Mouse (Mus musculus): ENCODE results near the gene Zfp710.

Zfp710 gene

DNA sequence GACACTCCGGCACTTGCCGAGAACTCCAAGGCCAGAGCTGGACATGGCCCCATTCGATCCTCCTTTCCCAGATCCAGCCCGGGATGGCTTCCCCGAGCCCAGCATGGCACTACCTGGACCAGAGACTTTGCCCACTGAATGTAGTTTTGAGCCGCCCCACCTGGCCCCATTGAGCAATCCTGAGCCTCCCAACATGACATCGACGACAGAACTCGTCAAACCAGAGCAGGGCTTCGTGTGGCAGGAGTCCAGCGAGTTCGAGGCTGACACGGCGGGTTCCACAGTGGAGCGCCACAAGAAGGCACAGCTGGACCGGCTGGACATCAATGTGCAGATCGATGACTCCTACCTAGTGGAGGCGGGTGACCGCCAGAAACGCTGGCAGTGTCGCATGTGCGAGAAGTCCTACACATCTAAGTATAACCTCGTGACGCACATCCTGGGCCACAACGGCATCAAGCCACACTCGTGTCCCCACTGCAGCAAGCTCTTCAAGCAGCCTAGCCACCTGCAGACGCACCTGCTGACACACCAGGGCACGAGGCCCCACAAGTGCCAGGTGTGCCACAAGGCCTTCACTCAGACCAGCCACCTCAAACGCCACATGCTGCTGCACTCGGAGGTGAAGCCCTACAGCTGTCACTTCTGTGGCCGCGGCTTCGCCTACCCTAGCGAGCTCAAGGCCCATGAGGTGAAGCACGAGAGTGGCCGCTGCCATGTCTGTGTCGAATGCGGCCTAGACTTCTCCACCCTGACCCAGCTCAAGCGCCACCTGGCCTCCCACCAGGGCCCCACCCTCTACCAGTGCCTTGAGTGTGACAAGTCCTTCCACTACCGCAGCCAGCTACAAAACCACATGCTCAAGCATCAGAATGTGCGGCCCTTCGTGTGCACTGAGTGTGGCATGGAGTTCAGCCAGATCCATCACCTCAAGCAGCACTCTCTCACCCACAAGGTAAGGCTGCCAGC lies 57.3 kb downstream of the Zfp710 start:
- no peak for DNase-seq

DNA sequence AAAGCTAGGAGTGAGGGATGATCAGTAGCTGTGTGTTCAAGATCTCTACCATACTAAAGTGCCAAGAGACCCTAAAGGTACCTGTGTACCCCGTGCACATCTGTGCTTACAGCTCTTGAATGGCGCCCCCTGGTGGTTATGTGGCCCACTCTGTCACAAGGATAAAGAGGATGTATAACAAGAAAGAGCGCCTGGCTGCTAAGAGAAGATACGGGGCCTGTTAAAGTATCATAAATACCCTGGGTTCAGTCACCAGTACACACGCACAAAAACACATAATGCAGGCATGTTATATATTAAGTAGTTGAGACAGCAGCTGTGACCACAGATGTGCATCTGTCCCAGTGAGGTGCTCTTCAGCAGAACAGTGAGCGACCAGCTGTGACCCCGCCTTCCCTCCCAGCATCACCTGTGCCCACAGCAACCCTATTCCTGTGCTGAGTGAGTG lies 59.9 kb downstream of the Zfp710 start:
- peak in 1 of 2 experiments; percentile 45 for DNase-seq

DNA sequence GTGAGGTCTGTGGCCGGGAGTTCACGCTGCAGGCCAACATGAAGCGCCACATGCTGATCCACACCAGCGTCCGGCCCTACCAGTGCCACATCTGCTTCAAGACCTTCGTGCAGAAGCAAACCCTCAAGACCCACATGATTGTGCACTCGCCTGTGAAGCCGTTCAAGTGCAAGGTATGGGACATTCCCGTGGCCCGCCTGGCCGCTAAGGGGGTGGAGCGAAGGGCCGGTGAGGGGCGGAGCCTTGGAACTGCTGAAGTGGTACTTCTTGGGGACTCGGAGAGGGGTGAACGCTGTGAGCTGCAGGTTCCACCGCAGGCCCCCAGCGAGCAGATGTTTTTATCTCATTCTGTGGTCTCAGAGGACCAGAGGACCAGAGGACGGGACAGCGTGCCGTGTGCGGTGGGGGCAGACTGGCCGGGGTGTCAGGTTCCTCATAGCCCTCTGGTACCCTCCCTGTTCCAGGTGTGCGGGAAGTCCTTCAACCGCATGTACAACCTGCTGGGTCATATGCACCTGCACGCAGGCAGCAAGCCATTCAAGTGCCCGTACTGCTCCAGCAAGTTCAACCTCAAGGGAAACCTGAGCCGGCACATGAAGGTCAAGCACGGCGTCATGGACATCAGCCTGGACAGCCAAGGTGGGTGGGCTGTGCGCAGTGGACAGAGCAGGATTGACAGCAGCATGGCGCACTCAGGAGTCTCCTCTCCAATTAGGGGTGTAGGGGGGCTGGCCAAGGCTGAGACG lies 61.5 kb downstream of the Zfp710 start:
- DNase-seq = no peak

DNA sequence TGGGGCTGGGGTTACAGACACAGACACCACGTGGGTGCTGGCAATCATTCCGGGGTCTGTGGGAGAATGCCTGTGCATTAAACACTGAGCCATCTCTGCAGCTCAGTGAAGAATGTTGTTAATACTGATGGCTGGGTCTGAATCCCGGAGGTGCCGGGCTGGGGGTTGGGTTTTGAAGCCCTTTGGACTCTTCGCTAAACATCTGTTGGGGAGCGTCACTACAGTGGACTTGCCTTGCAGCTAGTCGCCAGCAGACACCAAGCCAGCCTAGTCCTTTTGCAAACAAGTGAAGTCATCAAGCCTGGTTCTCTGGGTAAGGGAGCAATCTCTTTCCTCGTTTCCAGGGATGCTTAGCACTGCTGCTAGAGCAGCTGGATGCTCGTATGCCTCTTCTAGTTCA lies 63.6 kb downstream of the Zfp710 start:
- no peak for DNase-seq

DNA sequence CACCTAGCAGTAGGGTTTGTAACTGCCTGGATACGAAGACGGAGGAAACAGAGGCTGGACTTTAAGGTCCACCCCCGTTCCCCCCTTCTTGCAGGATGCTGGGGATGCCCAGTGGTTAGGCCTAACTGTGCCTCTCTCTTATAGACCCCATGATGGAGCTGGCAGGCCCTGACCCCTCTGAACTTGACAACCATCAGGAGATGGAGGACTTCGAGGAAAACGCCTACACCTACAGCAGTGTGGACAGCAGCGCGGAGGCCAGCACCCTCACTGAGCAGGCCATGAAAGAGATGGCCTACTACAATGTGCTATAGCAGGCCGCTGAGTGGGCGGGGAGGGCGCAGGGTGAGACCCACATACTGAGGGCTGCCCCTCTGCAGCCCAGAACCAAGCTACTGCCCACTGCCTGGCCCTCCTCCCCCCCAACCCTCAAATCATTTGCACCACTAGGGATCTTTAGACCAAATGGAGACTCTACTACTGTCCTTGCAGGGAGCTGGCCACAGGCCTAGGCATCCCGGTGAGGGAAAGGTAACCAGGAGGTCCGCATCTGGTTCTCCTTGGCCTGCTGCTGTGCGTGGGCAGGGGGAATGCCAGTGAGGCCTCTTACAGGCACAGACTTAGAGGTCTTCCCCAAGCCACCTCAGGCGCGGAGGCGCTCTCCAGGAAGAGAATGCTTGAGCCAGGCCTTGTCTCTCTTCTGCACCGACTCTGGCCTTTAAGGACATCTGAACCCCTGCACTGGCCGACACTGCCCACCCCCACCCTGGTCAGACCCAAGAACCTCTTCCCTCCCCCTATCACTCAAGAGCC lies 65.8 kb downstream of the Zfp710 start:
- DNase-seq = no peak

DNA sequence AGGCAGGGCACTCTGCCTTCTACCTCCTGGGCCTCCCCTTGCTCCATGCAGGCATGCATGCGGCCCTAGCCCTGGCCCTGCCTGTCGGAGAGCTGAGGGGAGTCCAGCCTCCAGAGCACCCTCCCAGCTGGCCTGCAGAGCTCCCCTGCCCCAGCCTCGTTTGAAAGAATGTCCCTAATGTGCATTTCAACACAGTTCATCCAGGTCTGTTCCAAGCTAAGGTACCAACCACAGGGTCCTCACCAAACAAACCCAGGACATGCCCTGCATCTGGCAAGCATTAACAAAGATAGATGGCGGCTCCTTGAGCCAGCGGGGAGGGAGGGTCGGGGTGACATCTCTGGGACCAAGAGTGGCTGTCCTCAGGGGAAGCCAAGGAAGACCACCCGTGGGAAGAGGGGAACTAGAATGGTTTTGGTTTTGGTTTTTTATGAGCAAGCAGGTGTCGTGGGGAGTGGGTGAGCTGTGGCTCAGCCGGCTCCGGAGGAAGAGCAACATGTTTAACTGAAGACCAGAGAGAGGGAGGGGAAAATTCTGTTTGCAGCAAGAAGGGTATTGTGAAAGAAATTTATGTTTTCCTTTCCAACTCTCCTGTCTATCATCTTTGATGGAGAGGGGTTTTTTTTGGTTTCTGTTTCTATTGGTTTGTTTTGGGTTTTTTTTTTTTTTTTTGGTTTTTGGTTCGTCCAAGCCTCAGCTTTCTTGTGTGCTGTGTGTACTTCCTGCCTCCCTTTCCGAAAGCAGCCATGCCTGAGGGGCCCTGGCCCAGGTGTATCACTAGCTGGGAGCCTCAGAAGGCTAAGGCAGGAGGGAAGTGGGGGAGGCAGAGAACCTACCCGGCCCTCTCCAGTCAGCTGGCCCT lies 66.6 kb downstream of the Zfp710 start:
- no peak for DNase-seq

DNA sequence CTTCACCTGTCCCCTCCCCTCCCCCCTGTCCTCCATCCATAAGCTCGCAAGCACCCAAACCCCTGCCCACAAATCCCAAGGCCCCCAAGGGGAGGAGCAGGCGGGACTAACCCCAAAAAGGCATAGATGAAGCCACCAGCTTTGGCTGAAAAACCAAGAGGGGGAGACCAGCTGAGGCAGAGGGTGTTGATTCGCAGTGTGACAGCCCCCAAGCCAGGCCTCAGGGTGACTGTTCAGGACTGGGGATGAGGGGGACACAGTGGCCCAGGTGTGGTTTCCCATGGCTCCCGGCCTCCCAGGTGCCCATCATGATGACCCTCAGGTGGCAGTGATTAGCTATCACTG lies 67.2 kb downstream of the Zfp710 start:
- no peak for DNase-seq

DNA sequence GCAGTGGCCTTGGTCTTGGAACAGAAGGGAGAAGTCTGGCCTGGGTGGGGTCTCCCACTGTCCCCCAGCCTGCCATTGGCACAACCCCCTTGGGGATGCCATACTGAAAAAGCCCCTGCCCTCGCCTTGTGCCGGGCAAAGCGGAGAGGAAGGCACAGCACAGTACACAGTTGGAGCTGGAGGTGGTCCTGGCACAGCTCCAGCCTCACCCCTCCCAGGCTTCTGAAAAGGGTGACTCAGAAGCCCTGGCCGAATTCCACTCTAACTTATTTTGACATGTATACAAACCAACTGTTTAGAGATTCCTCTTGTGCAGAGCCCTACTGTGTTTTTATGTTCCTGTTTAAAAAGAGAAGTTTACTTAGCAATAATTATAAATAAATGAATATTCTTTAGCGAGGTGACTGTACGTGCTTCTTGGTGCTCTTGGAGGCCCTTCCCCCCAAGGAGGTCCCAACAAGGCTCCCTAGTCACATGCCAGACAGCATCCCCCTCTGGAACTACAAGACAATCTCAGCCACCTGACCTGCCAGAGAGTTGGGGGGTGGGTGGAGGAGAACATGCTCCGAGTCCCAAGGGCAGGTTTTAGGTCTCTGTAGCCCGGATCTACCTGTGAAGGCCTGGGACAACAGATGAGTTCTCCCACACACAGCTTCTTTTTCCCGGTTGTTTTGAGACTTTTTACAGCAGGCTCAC lies 67.9 kb downstream of the Zfp710 start:
- DNase-seq = peak; percentile 63

DNA sequence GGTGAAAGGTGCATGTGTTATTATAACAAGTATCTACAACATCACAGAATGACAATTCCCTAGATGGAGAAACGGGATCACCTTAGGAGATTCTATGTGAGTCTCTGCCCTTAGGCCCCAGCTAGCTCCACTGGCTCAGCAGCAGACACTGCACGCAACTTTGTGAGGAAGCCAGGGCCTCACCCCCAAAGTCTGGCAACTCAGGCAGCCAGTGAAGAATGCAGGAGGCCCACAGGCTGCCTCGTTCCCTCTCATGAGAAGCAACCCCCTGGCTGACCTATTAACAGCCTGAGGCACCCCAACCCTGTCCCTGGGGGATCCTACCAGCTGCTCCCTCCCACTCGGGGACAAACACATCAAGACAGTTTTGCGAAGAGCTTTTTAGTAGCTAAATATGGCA lies 69.9 kb downstream of the Zfp710 start:
- no peak for DNase-seq

DNA sequence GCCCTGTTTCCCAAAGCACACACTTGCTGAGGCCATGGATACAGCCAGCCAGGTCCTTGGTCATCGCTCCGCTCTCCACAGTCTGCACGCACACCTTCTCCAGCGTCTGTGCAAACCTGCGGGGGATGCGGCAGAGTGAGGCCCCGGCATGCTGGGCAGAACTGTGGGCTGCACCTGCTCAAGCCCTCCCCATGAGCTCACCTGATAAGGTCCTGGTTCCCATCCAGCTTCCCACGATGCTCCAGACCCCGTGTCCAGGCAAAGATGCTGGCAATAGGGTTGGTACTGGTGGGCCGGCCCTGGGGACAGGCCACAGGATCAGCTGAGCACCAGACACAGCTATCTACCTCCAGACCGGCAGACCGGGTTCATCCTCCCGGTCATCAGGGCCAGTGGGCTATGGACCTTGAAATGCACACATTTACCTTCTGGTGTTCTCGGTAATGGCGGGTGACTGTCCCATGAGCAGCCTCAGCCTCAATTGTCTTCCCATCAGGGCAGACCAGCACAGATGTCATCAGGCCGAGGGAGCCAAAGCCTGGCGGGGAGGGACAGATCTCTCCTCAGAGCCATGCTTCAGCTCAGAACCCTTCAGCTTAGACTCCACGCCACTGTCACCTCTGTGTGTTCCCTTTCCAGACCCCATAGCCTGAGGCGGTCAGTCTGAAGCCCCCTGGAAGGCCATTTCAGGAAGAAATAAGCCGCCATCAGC lies 71.1 kb downstream of the Zfp710 start:
- DNase-seq = peak; percentile 32 to 39

DNA sequence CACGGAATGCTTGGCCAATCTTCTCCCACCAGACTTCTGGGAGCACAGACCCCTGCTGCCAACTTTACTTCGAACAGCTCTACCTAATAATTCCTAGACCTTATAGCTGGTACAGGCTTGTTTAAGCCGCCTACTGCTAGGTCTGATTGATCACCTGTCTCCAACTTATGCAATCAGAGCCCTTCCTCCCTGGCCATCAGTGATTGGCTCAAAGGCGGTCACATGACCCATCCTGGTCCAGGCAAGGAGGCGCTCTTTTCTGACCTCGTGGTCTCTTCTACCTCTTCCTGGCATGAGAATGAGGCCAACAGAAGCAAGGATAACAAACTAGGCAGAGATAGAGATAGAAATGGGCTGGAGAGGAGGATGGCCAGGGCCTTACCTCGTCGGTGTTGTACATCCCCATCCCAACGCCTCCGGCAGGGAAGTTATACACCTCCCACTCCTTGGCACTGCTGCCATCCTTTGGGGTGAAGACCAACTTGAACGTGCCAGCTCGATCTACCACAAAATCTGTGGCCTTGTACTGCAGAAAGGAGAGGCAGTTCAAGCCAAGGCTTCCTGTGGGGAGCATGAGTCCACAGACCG lies 73.9 kb downstream of the Zfp710 start:
- DNase-seq = no peak

DNA sequence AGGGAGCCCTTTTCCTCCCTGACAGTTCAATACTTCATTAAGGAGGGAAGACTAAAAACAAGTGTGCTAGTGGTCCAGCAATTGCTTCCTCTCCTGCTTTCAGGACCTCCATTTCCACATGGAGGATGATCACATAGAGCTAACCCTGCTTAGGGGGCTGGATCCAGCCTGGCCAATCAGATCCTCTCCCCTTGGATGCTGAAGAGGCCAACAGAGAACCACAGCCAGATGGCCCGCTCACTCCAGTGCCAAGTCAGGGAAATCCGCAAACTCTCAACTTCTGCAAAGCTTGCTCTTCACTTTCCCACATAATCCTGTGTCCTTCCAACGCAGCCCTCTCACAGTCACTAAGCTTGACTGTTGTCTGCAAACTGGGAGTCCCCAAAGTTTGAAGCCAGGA lies 78.7 kb downstream of the Zfp710 start:
- DNase-seq = peak in 1 of 2 experiments; percentile 38

DNA sequence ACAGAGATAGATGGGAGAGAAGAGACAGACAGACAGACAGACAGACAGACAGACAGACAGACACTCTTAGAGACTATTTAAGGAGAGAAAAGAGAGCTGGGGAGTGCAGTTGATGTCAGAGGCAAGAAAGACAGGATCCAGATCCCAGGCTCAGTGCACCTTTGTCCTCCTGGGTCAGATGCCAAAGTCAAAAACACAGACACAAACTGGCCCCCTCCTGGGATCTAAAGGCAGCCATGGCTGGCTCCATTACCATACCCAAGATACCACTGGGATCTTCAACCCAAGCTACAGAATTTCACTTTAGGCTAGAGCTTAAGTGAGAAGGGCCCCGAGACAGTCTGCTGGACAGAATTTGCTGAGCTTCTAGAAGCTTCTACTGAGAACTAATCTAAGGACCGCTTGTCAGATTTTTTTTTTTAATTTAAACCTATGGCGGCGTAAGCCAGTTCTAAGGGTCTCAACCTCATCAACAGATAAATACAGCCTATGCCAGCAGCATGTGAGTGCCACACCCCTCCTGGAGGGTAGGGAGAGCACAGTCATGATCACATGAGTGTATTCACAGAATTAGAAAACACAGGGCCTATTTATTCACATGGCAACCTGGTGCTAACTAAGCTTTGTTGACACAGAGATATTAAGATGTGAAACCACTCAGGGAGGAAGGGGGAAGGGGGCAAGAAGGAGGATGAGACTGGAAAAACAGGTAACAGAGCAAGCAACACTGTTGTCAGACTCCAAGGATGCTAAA lies 81.2 kb downstream of the Zfp710 start:
- no peak for DNase-seq

DNA sequence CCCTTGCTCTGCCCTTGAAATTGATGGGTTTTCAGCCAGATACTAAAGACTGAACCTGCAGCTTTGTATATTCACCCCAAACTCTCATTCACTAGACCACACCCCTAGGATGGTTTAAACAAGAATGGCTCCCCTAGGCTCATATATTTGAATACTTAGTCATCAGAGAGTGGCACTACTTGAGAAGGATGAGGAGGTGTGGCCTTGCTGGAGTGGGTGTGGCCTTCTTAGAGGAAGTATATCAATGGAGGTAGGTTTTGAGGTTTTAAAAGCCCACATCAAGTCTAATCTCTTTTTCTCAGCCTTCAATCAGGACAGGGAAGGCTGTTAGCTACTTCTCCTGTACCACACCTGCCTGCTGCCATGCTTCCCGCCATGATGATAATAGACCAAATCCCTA lies 81.8 kb downstream of the Zfp710 start:
- no peak for DNase-seq

DNA sequence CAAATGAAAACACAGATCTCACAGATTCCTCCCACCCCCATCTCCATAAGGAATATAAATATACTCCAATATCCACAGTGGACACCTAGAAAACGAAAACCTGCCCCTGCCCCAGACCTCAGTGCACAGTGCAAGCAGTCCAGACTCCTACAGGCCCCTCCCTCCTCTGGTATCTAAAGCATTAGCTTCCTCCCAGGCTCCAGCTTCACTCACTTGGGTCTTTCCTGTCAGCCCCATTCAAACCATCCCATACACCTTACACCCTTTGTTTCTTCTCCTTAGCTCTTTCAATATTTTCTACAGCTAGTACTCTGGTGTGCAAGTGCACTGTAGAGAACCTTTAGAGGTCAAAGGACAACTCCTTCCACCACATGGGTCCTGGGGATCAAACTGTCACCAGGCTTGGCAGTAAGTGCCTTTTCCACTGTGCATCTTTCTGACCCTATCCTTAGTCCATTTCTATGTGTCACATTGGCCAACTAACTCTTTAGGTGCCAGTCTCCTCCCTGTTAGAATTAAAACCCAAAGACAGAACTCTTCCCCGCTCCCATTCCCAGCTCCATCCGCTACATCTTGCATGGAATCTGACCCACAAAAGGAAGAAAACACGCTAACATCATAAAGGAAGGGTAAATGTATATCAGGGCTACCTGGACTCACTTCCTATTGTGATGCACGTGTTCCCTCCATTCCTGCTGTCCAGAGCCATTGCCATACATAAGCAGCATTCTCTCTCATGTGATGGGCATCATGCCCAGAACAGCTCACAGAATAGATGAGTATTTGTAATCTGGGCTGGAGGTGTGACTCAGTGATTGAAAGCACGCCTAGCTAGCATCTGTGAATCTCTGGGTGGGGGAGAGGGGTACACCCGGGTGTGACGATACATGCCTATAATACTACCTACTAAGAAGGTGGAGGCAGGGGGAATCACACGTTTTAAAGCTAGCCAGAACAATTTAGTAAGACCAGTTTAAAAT lies 86.7 kb downstream of the Zfp710 start:
- DNase-seq = no peak

DNA sequence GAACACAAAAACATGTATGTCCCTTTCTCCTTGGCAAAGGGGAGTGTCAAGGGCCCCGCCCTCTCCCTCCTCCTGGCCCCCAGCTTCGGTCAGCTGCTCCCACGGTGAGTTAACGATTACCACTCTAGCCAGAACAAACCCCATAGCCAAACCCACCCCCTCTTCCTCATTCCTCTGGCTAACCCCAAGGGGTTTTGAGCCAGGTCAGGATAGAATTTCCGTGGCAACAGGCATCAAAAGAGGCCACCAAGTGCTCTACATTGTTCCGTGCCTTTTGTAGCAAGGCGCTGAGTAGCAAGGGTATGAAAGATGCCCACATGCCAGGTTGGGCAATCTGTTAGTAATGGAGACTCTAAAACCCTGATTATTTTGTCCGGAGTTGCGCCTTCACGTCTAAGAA lies 89.4 kb downstream of the Zfp710 start:
- peak in 1 of 2 experiments; percentile 17 for DNase-seq

DNA sequence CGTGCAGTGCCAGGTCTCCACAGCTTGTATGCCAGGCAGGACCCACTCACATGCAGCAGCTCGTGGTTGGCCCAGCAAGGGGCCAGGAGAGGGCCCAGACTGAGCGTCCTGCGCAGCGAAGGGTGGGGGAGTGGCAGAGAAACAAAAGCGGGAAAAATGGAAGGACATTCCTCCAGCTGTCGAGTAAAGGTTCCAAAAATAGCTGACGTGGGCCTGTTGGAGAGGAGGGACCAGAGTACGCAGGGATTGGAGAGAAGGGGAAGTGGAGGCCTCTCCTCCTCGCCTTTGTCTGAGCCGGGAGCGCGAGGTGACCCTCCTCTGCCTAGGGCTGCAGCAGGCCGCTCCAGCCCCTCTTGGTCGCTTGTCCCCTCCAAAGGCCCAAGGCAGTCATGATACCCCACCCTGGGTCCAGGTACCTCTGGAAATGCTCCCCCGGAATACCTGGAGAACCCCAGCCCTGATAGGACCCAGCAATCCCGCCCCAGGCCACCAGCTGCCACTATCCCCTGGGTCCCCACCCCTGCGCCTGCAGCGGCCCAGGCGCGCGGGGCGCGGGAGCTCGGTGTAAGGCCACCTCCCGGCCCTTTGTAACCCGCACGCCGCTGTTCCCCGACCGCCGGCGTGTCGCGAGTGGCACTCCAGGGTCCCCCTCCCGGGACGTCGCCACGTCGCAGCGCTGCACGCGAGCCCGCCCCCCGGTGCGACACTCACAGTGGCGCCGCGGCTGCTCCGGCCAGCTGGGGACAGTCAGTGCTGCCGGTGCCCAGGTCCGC lies 90.0 kb downstream of the Zfp710 start:
- peak; percentile 40 to 46 for DNase-seq

DNA sequence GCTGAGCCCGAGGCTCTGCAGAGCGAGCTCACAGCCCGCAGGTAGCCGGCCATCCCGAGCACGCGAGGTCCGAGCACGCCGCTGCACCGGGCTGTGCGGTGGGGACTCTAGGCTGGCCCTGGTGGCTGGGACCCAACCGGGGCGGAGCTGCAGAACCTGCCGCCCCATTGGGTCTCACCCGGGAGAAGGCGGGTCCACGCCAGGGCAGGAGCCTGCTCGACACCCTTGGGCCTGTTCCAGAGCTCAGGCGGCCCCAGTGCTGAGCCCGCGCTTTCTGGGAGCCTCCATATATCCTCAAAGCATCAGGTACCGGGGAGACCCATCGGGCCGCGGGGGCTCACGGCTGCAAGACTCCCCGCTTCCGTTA lies 90.6 kb downstream of the Zfp710 start, which contains the start of gene Idh2:
Gene Idh2 (minus strand): TSS at position 169 of the 367 bp plus-strand sequence.
- DNase-seq = peak; percentile 90 to 95

All from cerebellum, postnatal 36 days (tissue).